8 mouse cellular contexts compared by ENCODE assay signal in the genomic region with DNA sequence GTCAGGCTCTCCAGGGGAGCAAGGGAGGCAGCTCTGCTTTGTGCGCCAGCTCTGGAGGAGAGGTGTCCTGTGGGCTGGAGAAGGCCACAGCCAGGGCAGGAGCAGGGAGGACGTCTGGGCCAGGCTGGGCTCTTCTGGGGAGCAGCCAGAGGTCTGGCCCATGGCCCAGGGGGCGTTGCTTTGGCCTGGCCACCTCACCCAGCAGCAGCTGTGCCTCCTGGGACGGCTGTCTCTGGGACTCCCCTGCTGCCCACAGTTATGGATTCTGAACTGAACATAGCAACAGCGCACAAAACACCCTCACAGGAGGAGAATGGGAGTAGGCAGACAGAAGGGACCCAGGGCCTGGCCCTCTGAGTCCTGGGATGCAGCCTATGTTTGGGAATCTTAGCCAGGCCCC.
DNase-seq lines count a peak whose midpoint lies in the region; ATAC-seq lines count a peak whose summit lies in the region.
"Had no signal": no experiment of that assay in that cellular context is flagged by ENCODE, and none has a peak within 500 bp of the region (broad histone marks: within the 10 kb centered on the region; RNA-seq: fewer than 3 reads in every experiment).

No protein-coding gene starts in this region.

- DNase-seq in midbrain, embryonic 14.5 days = no peak
- no peak for DNase-seq in midbrain, embryonic 11.5 days (ENCODE audit: low spot score, missing footprints)
- DNase-seq in cerebellum, postnatal 25 days = peak; percentile 11 to 23
- DNase-seq in heart, adult 8-10 months (ENCODE audit: low spot score) = peak; percentile 47
- peak; percentile 21 to 81 for DNase-seq in kidney, postnatal 36 days
- peak; percentile 73 for DNase-seq in ovary, postnatal 36 days (ENCODE audit: low spot score)

- no peak overlapping the region for H3K4me2 ChIP-seq in midbrain, embryonic 14.5 days (ENCODE audit: low read length)
- H3K4me2 ChIP-seq in midbrain, embryonic 11.5 days = no peak overlapping the region
- H3K4me2 ChIP-seq: neural tube, embryonic 13.5 days had no signal

- H3K4me3 ChIP-seq in midbrain, embryonic 14.5 days (replicated peaks; ENCODE audit: low read depth, low read length) = no peak overlapping the region
- no peak overlapping the region for H3K4me3 ChIP-seq in midbrain, embryonic 11.5 days (ENCODE audit: low read depth, low read length)
- H3K4me3 ChIP-seq: neural tube, embryonic 13.5 days had no signal

- no peak overlapping the region for H3K9ac ChIP-seq in midbrain, embryonic 14.5 days (replicated peaks; ENCODE audit: low read length)
- no peak overlapping the region for H3K9ac ChIP-seq in midbrain, embryonic 11.5 days (ENCODE audit: low read length)
- H3K9ac ChIP-seq: neural tube, embryonic 13.5 days had no signal

- no peaks in the 10 kb centered on the region for H3K4me1 ChIP-seq in midbrain, embryonic 14.5 days (ENCODE audit: control insufficient read depth, insufficient read depth, low read length)
- H3K4me1 ChIP-seq in midbrain, embryonic 11.5 days (ENCODE audit: control insufficient read depth, insufficient read depth, low read length) = no peaks in the 10 kb centered on the region

- H3K36me3 ChIP-seq in midbrain, embryonic 14.5 days (ENCODE audit: control insufficient read depth, insufficient read depth, low read length) = no peaks in the 10 kb centered on the region
- H3K36me3 ChIP-seq in midbrain, embryonic 11.5 days (ENCODE audit: control insufficient read depth, insufficient read depth, low read length) = no peaks in the 10 kb centered on the region
- H3K36me3 ChIP-seq: neural tube, embryonic 13.5 days had no signal

- peak overlapping the region; percentile 20; the same call in 1 of the 2 replicates for H3K27ac ChIP-seq in midbrain, embryonic 14.5 days (replicated peaks; ENCODE audit: low read depth, low read length)
- no peak overlapping the region for H3K27ac ChIP-seq in midbrain, embryonic 11.5 days (ENCODE audit: low read depth, low read length)
- H3K27ac ChIP-seq: neural tube, embryonic 13.5 days had no signal

- 46% methylated on average over 5 of the region's 5 CpGs for WGBS in midbrain, embryonic 14.5 days
- 42% methylated on average over 5 of the region's 5 CpGs for WGBS in midbrain, embryonic 11.5 days

- no peak for ATAC-seq in midbrain, embryonic 14.5 days (ENCODE audit: low FRiP score, low TSS enrichment)
- no peak for ATAC-seq in midbrain, embryonic 11.5 days (ENCODE audit: low FRiP score)
- no peak; the same call in 1 of the 2 replicates for ATAC-seq in megakaryocyte-erythroid progenitor cell, adult 5-6 weeks (replicated peaks; ENCODE audit: low FRiP score, low TSS enrichment, poor library complexity, severe bottlenecking)

- no peaks in the 10 kb centered on the region for H3K9me3 ChIP-seq in midbrain, embryonic 14.5 days (ENCODE audit: control insufficient read depth, low read length)
- no peaks in the 10 kb centered on the region for H3K9me3 ChIP-seq in midbrain, embryonic 11.5 days (ENCODE audit: control insufficient read depth, low read length)
- H3K9me3 ChIP-seq: neural tube, embryonic 13.5 days had no signal

- no peaks in the 10 kb centered on the region for H3K27me3 ChIP-seq in midbrain, embryonic 14.5 days (ENCODE audit: control insufficient read depth, insufficient read depth, low read length)
- H3K27me3 ChIP-seq in midbrain, embryonic 11.5 days (ENCODE audit: control insufficient read depth, insufficient read depth, low read length) = no peaks in the 10 kb centered on the region
- H3K27me3 ChIP-seq: neural tube, embryonic 13.5 days had no signal

Comparison
In these comparisons a context has a peak if more than half of its experiments do, and no peak if none do; other contexts are left out.
1. DNase-seq: peak in cerebellum, postnatal 25 days (2 of 2), heart, adult 8-10 months (single experiment), kidney, postnatal 36 days (2 of 2) and ovary, postnatal 36 days (single experiment); none in midbrain, embryonic 14.5 days (single experiment) and midbrain, embryonic 11.5 days (single experiment).